Mouse (Mus musculus) intestine, embryonic 15.5 days (tissue): Measurements from ENCODE around the gene Prr11. TPM values are rescaled to one million over a fixed set of nuclear protein-coding genes. Genes with fewer than 3 reads are reported as not detected.
"Not testable (repeated sequence)": the region's sequence is repeated elsewhere in the genome, so short reads cannot be mapped to it uniquely, and the experiment has no call there.

Source experiments
- ATAC-seq: fragments of 200-750 bp; cut with Nextera tagmentation; 2 replicates; pipeline ENCODE4 v1.8.0; 2017; ENCODE audit warnings: moderate TSS enrichment, moderate library complexity
- H3K27ac ChIP-seq: fragments of 300-500 bp; sonication (generic); 2 replicates; pipeline ENCODE4 v1.5.1; 2015; ENCODE audit warnings: mild to moderate bottlenecking, inconsistent platforms
- H3K27me3 ChIP-seq: fragments of 300-500 bp; sonication (generic); replicated peaks from 2 replicates; pipeline ENCODE4 v1.6.1; 2015; ENCODE audit warnings: inconsistent platforms
- H3K36me3 ChIP-seq: fragments of 300-500 bp; sonication (generic); 2 replicates; pipeline ENCODE4 v1.6.1; 2015; ENCODE audit warnings: inconsistent platforms
- H3K4me1 ChIP-seq: fragments of 300-500 bp; sonication (generic); replicated peaks from 2 replicates; pipeline ENCODE4 v1.6.1; 2015; ENCODE audit warnings: inconsistent platforms
- H3K4me2 ChIP-seq: fragments of 300-500 bp; sonication (generic); replicated peaks from 2 replicates; pipeline ENCODE4 v1.6.1; 2015; ENCODE audit warnings: mild to moderate bottlenecking, inconsistent platforms
- H3K4me3 ChIP-seq: fragments of 300-500 bp; sonication (generic); replicated peaks from 2 replicates; pipeline ENCODE4 v1.5.1; 2015; ENCODE audit warnings: inconsistent platforms
- H3K9ac ChIP-seq: fragments of 300-500 bp; sonication (generic); 2 replicates; pipeline ENCODE4 v1.6.1; 2015; ENCODE audit warnings: inconsistent platforms
- H3K9me3 ChIP-seq: fragments of 300-500 bp; sonication (generic); 2 replicates; pipeline ENCODE4 v1.6.1; 2016; ENCODE audit warnings: inconsistent platforms
- WGBS: fragments of 180-500 bp; shearing (Covaris S2); methylation state at CpG from one replicate; pipeline ENCODE4 v1.1.7; 2015; 5-methylcytosine and 5-hydroxymethylcytosine counted together
- polyA plus RNA-seq: library from polyadenylated mRNA; unstranded; fragments of >200 nt; fragmentation: Nextera tagmentation; extraction: Ambion mirVana; gene quantifications from 2 replicates; pipeline ENCODE4 v1.2.1, GENCODE M21; 2015

Gene Prr11
- polyA plus RNA-seq, 1 experiment from 2014 or later = 6.8 TPM

DNA sequence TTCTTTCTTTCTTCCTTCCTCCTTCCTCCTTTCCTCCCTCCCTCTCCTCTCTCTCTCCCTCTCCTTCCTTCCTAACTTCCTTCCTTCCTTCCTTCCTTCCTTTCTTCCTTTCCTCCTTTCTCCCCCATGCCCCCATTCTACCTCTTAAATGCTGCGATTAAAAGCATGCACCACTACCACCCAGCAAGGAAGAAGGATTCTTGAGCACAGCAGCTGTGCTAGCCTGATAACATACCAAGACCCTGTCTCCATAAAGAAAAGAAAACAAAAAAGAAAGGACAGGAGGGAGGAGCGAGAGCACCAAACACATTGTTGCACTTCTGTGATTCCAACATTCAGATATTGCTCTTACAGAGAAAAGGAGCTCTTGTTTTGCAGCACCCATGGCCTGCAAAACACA is 21.4 kb downstream of the Prr11 start:
- H3K27me3 ChIP-seq = no peaks in the 10 kb centered on the region
- peak overlapping the region; percentile 87 for H3K9ac ChIP-seq
- peak overlapping the region; percentile 86 for H3K4me3 ChIP-seq
- peaks cover 22% of the 10 kb centered on the region for H3K36me3 ChIP-seq
- no peak overlapping the region for H3K27ac ChIP-seq
- peak overlapping the region; percentile 78 for H3K4me2 ChIP-seq
- H3K9me3 ChIP-seq = no peaks in the 10 kb centered on the region
- H3K4me1 ChIP-seq = peaks cover 15% of the 10 kb centered on the region
- 49% methylated on average over 2 of the region's 2 CpGs for WGBS
- ATAC-seq = 0 out of 2 replicates have a peak, but pooled peaks have one; percentile 11

DNA sequence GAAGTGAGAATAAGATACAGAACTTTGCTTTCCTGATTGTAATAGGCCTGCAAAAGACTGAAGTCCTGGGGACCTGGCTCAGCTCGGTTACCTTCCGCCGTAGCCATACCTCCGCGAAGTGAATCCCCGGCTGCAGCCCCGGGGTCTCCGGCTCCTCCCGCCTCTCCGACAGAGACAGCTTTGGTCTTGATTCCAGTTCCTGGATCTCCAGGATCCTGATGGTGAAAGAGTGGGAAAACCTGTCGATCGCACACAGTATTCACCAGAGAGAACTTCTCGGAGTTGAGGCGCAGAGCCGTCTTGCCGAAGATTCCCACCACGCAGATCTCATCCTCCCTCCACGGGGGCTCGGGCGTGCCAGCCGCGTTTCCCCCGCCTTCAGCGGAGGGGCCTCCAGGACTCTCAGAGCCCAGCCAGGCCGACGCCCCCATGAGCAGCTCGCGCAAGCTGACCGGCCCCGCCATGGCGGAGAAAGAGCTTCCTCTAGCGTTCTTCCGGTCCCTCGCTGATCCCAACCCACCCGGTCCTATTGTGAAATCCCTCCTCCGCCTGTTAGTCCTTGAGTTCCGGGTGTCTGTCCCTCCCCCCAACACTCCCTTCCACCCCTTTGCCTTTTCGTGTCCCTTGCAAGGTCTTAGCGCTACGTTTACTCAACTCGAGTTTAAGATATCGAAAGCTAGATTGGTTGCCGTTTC is 22.1 kb downstream of the Prr11 start, which contains the start of gene Smg8:
Smg8 (minus strand) TSS at position 485 of the 695 bp plus-strand sequence.
- Histone ChIP-seq H3K36me3 (peaks cover 19% of the 10 kb centered on the region), H3K4me1 (peaks cover 15% of the 10 kb centered on the region), H3K9ac (peak within 1 kb of the TSS; percentile 87), H3K27me3 (no peaks in the 10 kb centered on the region), H3K4me3 (peak within 1 kb of the TSS; percentile 86), H3K27ac (peak within 1 kb of the TSS; percentile 65), H3K4me2 (peak within 1 kb of the TSS; percentile 78), H3K9me3 (no peaks in the 10 kb centered on the region)
- peak; percentile 96 for ATAC-seq
- under 1% methylated on average over 43 of the region's 43 CpGs for WGBS

DNA sequence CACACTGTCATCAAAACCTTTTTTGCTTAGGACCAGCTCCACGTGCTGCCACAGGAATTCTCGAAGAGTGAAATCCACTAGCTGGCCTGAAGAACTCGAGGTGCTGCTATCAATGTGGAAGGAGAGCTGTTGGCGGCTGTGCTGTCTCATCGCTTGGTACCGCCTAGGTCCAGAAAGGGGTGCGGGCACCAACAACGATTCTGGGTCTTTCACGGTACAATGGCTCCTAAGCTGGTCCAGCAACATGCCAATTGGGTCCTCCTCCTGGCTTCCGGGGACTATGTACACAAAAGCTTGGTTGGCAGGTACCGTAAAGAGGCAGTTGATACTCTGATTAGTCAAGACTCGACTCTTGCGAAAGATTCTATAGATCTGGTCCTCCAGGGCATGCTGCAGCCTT is 23.0 kb downstream of the Prr11 start:
- Histone ChIP-seq H3K27ac (no peak overlapping the region), H3K4me3 (peak overlapping the region; percentile 86), H3K9me3 (no peaks in the 10 kb centered on the region), H3K36me3 (peaks cover 18% of the 10 kb centered on the region), H3K27me3 (no peaks in the 10 kb centered on the region), H3K4me2 (peak overlapping the region; percentile 78), H3K4me1 (peaks cover 15% of the 10 kb centered on the region), H3K9ac (0 out of 2 replicates have a peak overlapping the region, but pooled peaks have one; percentile 87)
- 82% methylated on average over 13 of the region's 13 CpGs for WGBS
- no peak for ATAC-seq

DNA sequence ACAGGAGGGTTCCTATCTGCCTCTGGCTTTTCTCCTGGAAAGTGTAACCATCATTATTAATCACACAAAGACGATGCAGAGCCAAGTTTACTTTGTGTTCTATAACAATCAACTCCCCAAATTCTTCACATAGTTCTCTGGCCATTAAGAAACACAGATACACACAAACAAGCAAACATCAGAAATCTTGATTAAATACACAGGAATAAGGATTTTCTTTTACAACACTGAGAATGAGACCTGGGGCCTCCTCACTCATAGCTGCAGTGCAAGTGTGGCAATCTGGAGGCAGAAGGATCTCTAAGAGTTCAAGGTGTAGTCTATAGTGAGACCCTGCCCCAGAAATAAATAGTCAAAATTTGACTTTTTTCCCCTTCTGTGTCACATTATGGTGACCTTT is 24.8 kb downstream of the Prr11 start:
- H3K27ac ChIP-seq = no peak overlapping the region
- ATAC-seq = no peak
- WGBS = 45% methylated on average over 1 of the region's 1 CpGs
- H3K4me2 ChIP-seq = no peak overlapping the region
- no peaks in the 10 kb centered on the region for H3K9me3 ChIP-seq
- no peaks in the 10 kb centered on the region for H3K27me3 ChIP-seq
- H3K9ac ChIP-seq = no peak overlapping the region
- H3K4me1 ChIP-seq = peaks cover 15% of the 10 kb centered on the region
- no peak overlapping the region for H3K4me3 ChIP-seq
- H3K36me3 ChIP-seq = peaks cover 19% of the 10 kb centered on the region

DNA sequence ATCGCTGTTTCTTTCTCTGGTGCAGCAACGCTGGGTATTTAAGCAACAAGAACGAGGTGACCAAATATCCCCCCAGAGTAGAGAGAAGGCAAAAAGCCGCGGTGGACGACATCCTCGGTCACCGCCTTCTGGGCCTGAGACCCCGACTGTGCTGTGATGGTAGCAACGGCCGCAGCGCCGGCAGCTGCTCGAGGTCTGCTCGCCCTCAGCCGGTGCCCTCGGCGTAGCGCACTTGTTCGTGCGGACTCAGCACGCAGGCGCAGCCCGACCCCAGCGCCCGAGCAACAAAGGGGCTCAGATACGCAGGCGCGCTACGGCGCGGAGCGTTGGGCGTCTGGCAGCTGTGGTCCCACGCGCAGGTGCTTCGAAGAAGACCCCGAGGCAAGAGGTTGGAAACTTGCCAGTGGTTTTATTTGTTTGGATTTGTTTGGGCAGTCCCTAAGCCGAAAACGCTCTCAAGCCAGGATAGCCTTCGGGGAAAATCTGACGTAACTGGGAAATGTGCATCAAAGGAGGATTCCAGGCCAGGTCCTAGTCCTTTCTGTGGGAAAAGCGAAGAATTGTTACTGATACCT is 34.6 kb downstream of the Prr11 start, which contains the start of gene Gdpd1:
Gdpd1 (minus strand) TSS at position 197 of the 575 bp plus-strand sequence.
- Histone ChIP-seq H3K27ac (peak within 1 kb of the TSS; percentile 72), H3K4me3 (peak within 1 kb of the TSS; percentile 58), H3K4me2 (peak within 1 kb of the TSS; percentile 96), H3K9me3 (no peaks in the 10 kb centered on the region), H3K4me1 (peaks cover 8% of the 10 kb centered on the region; the same call in 1 of the 2 replicates), H3K9ac (peak within 1 kb of the TSS; percentile 63), H3K36me3 (peaks cover 7% of the 10 kb centered on the region; the same call in 1 of the 2 replicates), H3K27me3 (no peaks in the 10 kb centered on the region)
- peak; percentile 93 for ATAC-seq
- under 1% methylated on average over 43 of the region's 43 CpGs for WGBS

DNA sequence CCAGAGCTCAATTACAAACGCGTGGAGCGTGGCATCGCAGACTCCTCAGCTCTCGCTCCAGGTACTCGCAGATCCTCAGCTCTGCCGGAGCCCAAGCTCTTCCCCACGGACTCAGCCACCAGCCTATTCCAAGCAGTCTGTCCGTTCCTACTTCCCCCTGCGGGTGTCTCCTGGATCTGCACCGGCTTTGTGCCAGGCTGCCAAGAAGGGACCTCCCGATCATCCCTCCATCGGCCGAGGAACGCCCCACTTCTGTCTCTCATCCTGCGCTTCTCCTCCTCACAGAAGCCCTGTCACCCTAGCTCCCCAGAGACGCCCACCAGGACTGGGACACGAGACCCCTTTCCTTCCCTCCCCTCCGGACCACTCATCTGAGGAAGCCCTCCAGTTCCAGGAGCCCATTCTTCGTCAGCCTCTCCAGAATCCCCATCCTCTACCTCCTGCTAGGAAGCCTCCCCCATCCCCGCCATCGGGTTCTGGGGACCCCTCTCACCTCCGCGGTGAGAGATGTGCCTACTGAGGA is 35.1 kb downstream of the Prr11 start:
- WGBS = under 1% methylated on average over 24 of the region's 24 CpGs
- H3K4me1 ChIP-seq = peaks cover 8% of the 10 kb centered on the region; the same call in 1 of the 2 replicates
- ATAC-seq = peak; percentile 84
- no peaks in the 10 kb centered on the region for H3K27me3 ChIP-seq
- H3K27ac ChIP-seq = peak overlapping the region; percentile 72
- H3K4me3 ChIP-seq = peak overlapping the region; percentile 58
- H3K9ac ChIP-seq = peak overlapping the region; percentile 63
- H3K36me3 ChIP-seq = peaks cover 7% of the 10 kb centered on the region; the same call in 1 of the 2 replicates
- H3K9me3 ChIP-seq = no peaks in the 10 kb centered on the region
- peak overlapping the region; percentile 96 for H3K4me2 ChIP-seq

DNA sequence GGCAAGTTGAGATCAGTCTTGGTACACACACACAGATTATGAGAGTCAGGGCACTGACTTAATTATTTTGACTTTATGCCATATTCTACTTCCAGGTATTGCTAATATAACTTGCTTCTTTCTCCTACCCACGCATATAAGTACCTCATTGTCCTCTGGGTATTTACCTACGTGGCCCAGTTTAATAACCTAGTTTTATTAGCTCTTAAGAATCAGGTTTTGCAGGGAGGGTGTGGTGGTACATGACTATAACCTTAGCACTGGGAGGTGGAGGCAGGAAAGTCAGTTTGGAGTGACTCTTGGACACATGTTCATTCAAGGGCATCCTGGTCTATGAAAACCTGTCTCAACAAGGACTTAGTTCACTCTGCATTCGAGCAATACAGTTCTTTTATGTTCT is 46.4 kb downstream of the Prr11 start:
- Histone ChIP-seq H3K36me3 (no peaks in the 10 kb centered on the region), H3K9me3 (no peaks in the 10 kb centered on the region), H3K27me3 (no peaks in the 10 kb centered on the region), H3K9ac (no peak overlapping the region), H3K4me2 (no peak overlapping the region), H3K4me1 (0 out of 2 replicates have a peak, but pooled peaks cover 2% of the 10 kb centered on the region), H3K4me3 (no peak overlapping the region), H3K27ac (no peak overlapping the region)
- ATAC-seq = peak; percentile 73
- 44% methylated on average over 3 of the region's 3 CpGs for WGBS

DNA sequence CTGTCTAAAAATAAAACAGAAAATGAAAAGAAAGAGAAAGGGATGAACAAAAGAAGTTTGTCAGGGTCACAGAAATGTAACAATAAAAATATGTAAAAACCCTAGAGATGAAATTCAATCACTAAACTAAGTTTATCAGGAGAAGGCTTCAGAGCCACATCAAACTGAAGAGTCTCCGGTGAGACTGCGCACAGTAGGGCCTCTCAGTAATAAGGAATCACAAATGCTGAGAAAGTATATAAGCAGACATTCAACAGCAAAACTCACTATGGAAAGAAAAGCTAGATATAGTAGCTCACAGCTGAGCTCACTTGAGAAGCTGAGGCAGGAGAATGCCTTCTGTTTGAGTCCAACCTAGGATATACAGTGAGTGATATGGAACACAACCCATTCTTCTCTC is 48.1 kb downstream of the Prr11 start:
- no peaks in the 10 kb centered on the region for H3K27me3 ChIP-seq
- H3K9me3 ChIP-seq = no peaks in the 10 kb centered on the region
- H3K27ac ChIP-seq = no peak overlapping the region
- H3K4me3 ChIP-seq = no peak overlapping the region
- no peak overlapping the region for H3K9ac ChIP-seq
- WGBS = 95% methylated on average over 2 of the region's 2 CpGs
- H3K4me2 ChIP-seq = no peak overlapping the region
- no peak for ATAC-seq
- 0 out of 2 replicates have a peak, but pooled peaks cover 2% of the 10 kb centered on the region for H3K4me1 ChIP-seq
- H3K36me3 ChIP-seq = no peaks in the 10 kb centered on the region

DNA sequence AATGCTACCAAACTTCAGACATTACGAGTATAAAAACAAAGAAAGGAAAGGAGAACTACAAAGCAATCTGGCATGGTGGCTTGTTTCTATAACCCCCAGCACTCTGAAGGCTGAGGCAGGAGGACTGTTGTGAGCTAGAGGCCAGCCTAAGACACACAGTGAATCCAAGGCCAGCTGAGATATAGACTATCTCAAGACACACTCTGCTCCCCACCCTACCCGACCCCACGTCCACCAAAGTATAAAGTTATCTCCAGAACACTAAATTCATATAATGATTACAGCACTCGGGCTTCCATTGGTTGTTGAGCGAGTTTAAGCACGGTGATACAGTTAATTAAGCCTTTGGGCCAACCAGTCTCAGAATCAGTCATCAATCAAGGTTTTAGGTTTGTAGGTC is 52.2 kb downstream of the Prr11 start:
- no peaks in the 10 kb centered on the region for H3K27me3 ChIP-seq
- no peaks in the 10 kb centered on the region for H3K36me3 ChIP-seq
- WGBS = 71% methylated on average over 6 of the region's 6 CpGs
- H3K9ac ChIP-seq = no peak overlapping the region
- no peak overlapping the region for H3K4me3 ChIP-seq
- H3K27ac ChIP-seq = no peak overlapping the region
- no peaks in the 10 kb centered on the region for H3K9me3 ChIP-seq
- no peak overlapping the region for H3K4me2 ChIP-seq
- no peaks in the 10 kb centered on the region for H3K4me1 ChIP-seq
- ATAC-seq = no peak

DNA sequence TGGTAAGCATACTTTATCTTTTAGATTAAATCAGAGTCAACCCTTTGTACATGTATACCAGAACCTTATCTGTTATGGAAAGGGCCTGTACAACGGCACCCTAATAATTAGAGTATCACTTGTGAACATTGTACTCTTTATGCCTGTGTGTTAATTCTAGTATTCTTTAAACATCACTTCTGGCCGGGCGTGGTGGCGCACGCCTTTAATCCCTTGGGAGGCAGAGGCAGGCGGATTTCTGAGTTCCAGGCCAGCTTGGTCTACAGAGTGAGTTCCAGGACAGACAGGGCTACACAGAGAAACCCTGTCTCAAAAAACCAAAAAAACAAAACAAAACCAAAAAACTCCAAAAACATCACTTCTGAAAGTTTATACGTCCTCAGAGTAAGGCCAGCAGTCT is 59.6 kb downstream of the Prr11 start:
- H3K9me3 ChIP-seq, H3K9ac ChIP-seq, H3K36me3 ChIP-seq, H3K27me3 ChIP-seq, H3K4me2 ChIP-seq, H3K4me3 ChIP-seq, H3K4me1 ChIP-seq, H3K27ac ChIP-seq: not testable (repeated sequence)
- 84% methylated on average over 7 of the region's 7 CpGs for WGBS
- ATAC-seq = peak; percentile 67

DNA sequence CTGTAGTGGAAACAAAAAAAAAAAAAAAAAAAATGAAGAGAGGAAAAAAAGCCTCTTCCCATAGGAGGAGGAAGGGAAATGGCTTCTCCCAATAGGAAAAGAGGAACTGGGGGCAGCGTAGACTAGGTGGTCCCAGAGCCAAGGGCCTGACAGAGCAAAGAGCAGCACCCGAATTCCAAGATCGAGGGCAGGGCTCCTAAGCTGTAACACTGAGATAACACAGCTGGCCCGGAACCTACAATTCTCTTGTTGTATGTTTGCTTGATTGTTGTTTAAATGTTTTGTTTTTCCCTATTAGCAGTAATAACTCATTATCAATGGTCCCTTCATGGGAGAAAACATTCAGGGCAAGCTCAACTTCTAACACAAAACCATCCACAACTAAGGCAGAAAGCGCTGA is 61.5 kb downstream of the Prr11 start:
- Histone ChIP-seq H3K4me1 (no peaks in the 10 kb centered on the region), H3K9me3 (no peaks in the 10 kb centered on the region), H3K4me3 (no peak overlapping the region), H3K27ac (no peak overlapping the region), H3K27me3 (no peaks in the 10 kb centered on the region), H3K9ac (no peak overlapping the region), H3K36me3 (no peaks in the 10 kb centered on the region), H3K4me2 (no peak overlapping the region)
- ATAC-seq = no peak
- 81% methylated on average over 5 of the region's 5 CpGs for WGBS

DNA sequence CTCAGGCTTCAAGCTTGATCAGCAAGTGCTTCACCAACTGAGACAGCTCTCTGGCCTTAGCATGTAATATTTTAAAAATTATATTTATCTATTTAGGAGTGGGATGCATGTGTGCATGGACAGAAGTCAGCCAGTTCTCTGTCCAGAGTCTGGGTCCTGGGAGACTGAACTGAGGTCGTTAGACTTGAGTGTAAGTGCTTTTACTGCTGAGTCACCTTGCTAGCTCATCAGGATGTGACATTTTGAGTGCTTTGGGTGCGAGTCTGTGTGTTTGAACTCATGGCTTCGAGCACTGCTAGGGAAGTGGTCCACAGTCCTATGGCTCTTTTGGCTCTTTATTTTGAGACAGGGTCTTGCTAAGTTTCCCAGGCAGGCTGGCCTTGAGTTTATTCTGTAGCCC is 65.5 kb downstream of the Prr11 start:
- Histone ChIP-seq H3K4me3 (no peak overlapping the region), H3K9ac (no peak overlapping the region), H3K9me3 (no peaks in the 10 kb centered on the region), H3K36me3 (no peaks in the 10 kb centered on the region), H3K4me2 (no peak overlapping the region), H3K27me3 (no peaks in the 10 kb centered on the region), H3K27ac (no peak overlapping the region), H3K4me1 (no peaks in the 10 kb centered on the region)
- 87% methylated on average over 3 of the region's 3 CpGs for WGBS
- no peak for ATAC-seq
